Mouse (Mus musculus) megakaryocyte-erythroid progenitor cell, adult 5-6 weeks (primary cell): ENCODE measurements at regions not wholly inside any gene's neighbourhood (a gene's known extent, or its start where the extent isn't known, plus 50 kb on each side); places are given as distances from the start of the nearest gene placed in this dataset.

Source experiments
- ATAC-seq: replicated peaks from 2 replicates; pipeline ENCODE4 v1.8.0; 2016; ENCODE audit warnings: mild to moderate bottlenecking, inconsistent platforms; ENCODE audit not compliant: severe bottlenecking, poor library complexity, low FRiP score, low TSS enrichment

GRCm38 (mm10) chr16:5688322-5688721, 196.8 kb upstream of the Rbfox1 start:
- no peak for ATAC-seq

- no peak for ATAC-seq
Observed at GRCm38 (mm10) chr16:5673372-5673960, 211.7 kb upstream of the Rbfox1 start.

- ATAC-seq: no peak
Observed at GRCm38 (mm10) chr16:5672871-5673270, 212.3 kb upstream of the Rbfox1 start.

- ATAC-seq: no peak
Observed at GRCm38 (mm10) chr16:5668403-5668967, 216.7 kb upstream of the Rbfox1 start.

GRCm38 (mm10) chr16:5661918-5662317, 223.2 kb upstream of the Rbfox1 start:
- ATAC-seq: no peak

GRCm38 (mm10) chr16:5651551-5651950, 233.6 kb upstream of the Rbfox1 start:
- ATAC-seq: no peak

- ATAC-seq: no peak
Observed at GRCm38 (mm10) chr16:5651002-5651401, 234.2 kb upstream of the Rbfox1 start.

- no peak for ATAC-seq
Observed at GRCm38 (mm10) chr16:5639956-5640355, 245.2 kb upstream of the Rbfox1 start.

GRCm38 (mm10) chr16:5629996-5630395, 255.2 kb upstream of the Rbfox1 start:
- no peak for ATAC-seq

- ATAC-seq: no peak
Observed at GRCm38 (mm10) chr16:5627910-5628309, 257.2 kb upstream of the Rbfox1 start.

- no peak for ATAC-seq
Observed at GRCm38 (mm10) chr16:5627117-5627909, 257.8 kb upstream of the Rbfox1 start.

GRCm38 (mm10) chr16:5625159-5625558, 260.0 kb upstream of the Rbfox1 start:
- ATAC-seq: no peak

GRCm38 (mm10) chr16:5620566-5620965, 264.6 kb upstream of the Rbfox1 start:
- ATAC-seq: no peak

GRCm38 (mm10) chr16:5616356-5616755, 268.8 kb upstream of the Rbfox1 start:
- ATAC-seq: no peak

- no peak for ATAC-seq
Observed at GRCm38 (mm10) chr16:5595359-5595758, 289.8 kb upstream of the Rbfox1 start.

GRCm38 (mm10) chr16:5578333-5578732, 306.8 kb upstream of the Rbfox1 start:
- no peak for ATAC-seq

GRCm38 (mm10) chr16:5572780-5573179, 312.4 kb upstream of the Rbfox1 start:
- ATAC-seq: no peak

- ATAC-seq: no peak
Observed at GRCm38 (mm10) chr16:5570619-5571018, 314.5 kb upstream of the Rbfox1 start.

GRCm38 (mm10) chr16:5569101-5569500, 313.3 kb upstream of the Eef2kmt start:
- ATAC-seq: no peak

GRCm38 (mm10) chr16:5549026-5549425, 293.2 kb upstream of the Eef2kmt start:
- no peak for ATAC-seq

- no peak for ATAC-seq
Observed at GRCm38 (mm10) chr16:5548602-5549001, 292.8 kb upstream of the Eef2kmt start.
